Mouse (Mus musculus): ENCODE measurements around the gene Kcnq1.
A peak's percentile ranks its signal among the peaks of the same experiment; 100 is the strongest.

Kcnq1 gene

GRCm38 (mm10) chr7:143106062-143106461 is at the start of gene Kcnq1:
Kcnq1 (plus strand) TSS chr7:143106362.
- peak in 1 of 2 experiments; percentile 6 for DNase-seq

GRCm38 (mm10) chr7:143057023-143057422 is 49.1 kb upstream of the Kcnq1 start:
- no peak for DNase-seq

GRCm38 (mm10) chr7:143057667-143058220 is 48.4 kb upstream of the Kcnq1 start:
- no peak for DNase-seq

GRCm38 (mm10) chr7:143058221-143058697 is 47.9 kb upstream of the Kcnq1 start:
- DNase-seq, result peak; percentile 62 to 81

GRCm38 (mm10) chr7:143059202-143059870 is 46.8 kb upstream of the Kcnq1 start:
- no peak for DNase-seq

GRCm38 (mm10) chr7:143062704-143063103 is 43.5 kb upstream of the Kcnq1 start:
- peak in 1 of 2 experiments; percentile 45 for DNase-seq

GRCm38 (mm10) chr7:143064226-143064625 is 41.9 kb upstream of the Kcnq1 start:
- DNase-seq, result no peak

GRCm38 (mm10) chr7:143065692-143066091 is 40.5 kb upstream of the Kcnq1 start:
- peak in 1 of 2 experiments; percentile 58 for DNase-seq

GRCm38 (mm10) chr7:143067469-143067868 is 38.7 kb upstream of the Kcnq1 start:
- no peak for DNase-seq

GRCm38 (mm10) chr7:143067897-143068296 is 38.3 kb upstream of the Kcnq1 start:
- DNase-seq, result no peak

- peak; percentile 68 to 78 for DNase-seq
These were observed 37.8 kb upstream of the Kcnq1 start for GRCm38 (mm10) chr7:143068316-143068881.

GRCm38 (mm10) chr7:143068882-143069591 is 37.1 kb upstream of the Kcnq1 start, which contains the start of gene Tssc4:
Tssc4 (plus strand) TSS chr7:143069249.
- peak; percentile 99 for DNase-seq

GRCm38 (mm10) chr7:143069751-143070400 is 36.3 kb upstream of the Kcnq1 start:
- DNase-seq, result peak in 1 of 2 experiments; percentile 61

GRCm38 (mm10) chr7:143070506-143071070 is 35.6 kb upstream of the Kcnq1 start:
- no peak for DNase-seq

- DNase-seq, result no peak
These were observed 33.6 kb upstream of the Kcnq1 start for GRCm38 (mm10) chr7:143072605-143073004.

GRCm38 (mm10) chr7:143073086-143073485 is 33.1 kb upstream of the Kcnq1 start:
- DNase-seq, result peak in 1 of 2 experiments; percentile 59

- no peak for DNase-seq
These were observed 30.8 kb upstream of the Kcnq1 start for GRCm38 (mm10) chr7:143075394-143075793.

GRCm38 (mm10) chr7:143077351-143077750 is 28.8 kb upstream of the Kcnq1 start:
- DNase-seq, result no peak

GRCm38 (mm10) chr7:143082024-143082423 is 24.1 kb upstream of the Kcnq1 start:
- DNase-seq, result no peak

- no peak for DNase-seq
These were observed 22.5 kb upstream of the Kcnq1 start for GRCm38 (mm10) chr7:143083708-143084107.

GRCm38 (mm10) chr7:143086366-143086765 is 19.8 kb upstream of the Kcnq1 start:
- DNase-seq, result peak; percentile 72 to 84

GRCm38 (mm10) chr7:143087070-143087579 is 19.0 kb upstream of the Kcnq1 start:
- DNase-seq, result peak; percentile 69 to 79
